Mouse (Mus musculus) embryonic facial prominence, embryonic 11.5 days (tissue): ENCODE results near the gene Rpl39. TPM values are rescaled to one million over a fixed set of nuclear protein-coding genes. Genes with fewer than 3 reads are reported as not detected.

ENCODE experiments used
- ATAC-seq: fragments of 200-750 bp; cut with Nextera tagmentation; replicated peaks from 2 replicates; pipeline ENCODE4 v1.8.0; 2017; ENCODE audit warnings: low read depth; ENCODE audit not compliant: insufficient number of reproducible peaks, low FRiP score, low TSS enrichment
- DNase-seq: peaks from one replicate; pipeline ENCODE4 v3.0.0-alpha.2; 2015; ENCODE audit warnings: low spot score
- H3K27ac ChIP-seq: fragments of 300-500 bp; sonication (generic); replicated peaks from 2 replicates; pipeline ENCODE4 v1.5.1; 2014; ENCODE audit warnings: mild to moderate bottlenecking, low read depth, low read length, control low read depth
- H3K27me3 ChIP-seq: fragments of 300-500 bp; sonication (generic); 2 replicates; pipeline ENCODE4 v1.6.1; 2014; ENCODE audit warnings: mild to moderate bottlenecking, low read length, moderate library complexity, mixed read lengths; ENCODE audit not compliant: control insufficient read depth, insufficient read depth
- H3K36me3 ChIP-seq: fragments of 300-500 bp; sonication (generic); replicated peaks from 2 replicates; pipeline ENCODE4 v1.6.1; 2014; ENCODE audit warnings: low read depth, mild to moderate bottlenecking, low read length, moderate library complexity, mixed read lengths; ENCODE audit not compliant: control insufficient read depth, insufficient read depth
- H3K4me1 ChIP-seq: fragments of 300-500 bp; sonication (generic); 2 replicates; pipeline ENCODE4 v1.6.1; 2014; ENCODE audit warnings: low read length, mixed read lengths; ENCODE audit not compliant: control insufficient read depth, insufficient read depth
- H3K4me2 ChIP-seq: fragments of 300-500 bp; sonication (generic); 2 replicates; pipeline ENCODE4 v1.6.1; 2014; ENCODE audit warnings: low read depth, mild to moderate bottlenecking, control low read depth, low read length, moderate library complexity
- H3K4me3 ChIP-seq: fragments of 300-500 bp; sonication (generic); 2 replicates; pipeline ENCODE4 v1.5.1; 2014; ENCODE audit warnings: low read depth, low read length, control low read depth
- H3K9ac ChIP-seq: fragments of 300-500 bp; sonication (generic); replicated peaks from 2 replicates; pipeline ENCODE4 v1.6.1; 2014; ENCODE audit warnings: mild to moderate bottlenecking, control low read depth, low read length
- H3K9me3 ChIP-seq: fragments of 300-500 bp; sonication (generic); replicated peaks from 2 replicates; pipeline ENCODE4 v1.6.1; 2016; ENCODE audit warnings: mild to moderate bottlenecking, low read length, inconsistent platforms, mixed read lengths; ENCODE audit not compliant: control insufficient read depth
- WGBS: fragments of 180-500 bp; shearing (Covaris S2); extraction: QIAGEN DNeasy Blood & Tissue Kit; methylation state at CpG from one replicate; pipeline ENCODE4 v1.1.7; 2014; 5-methylcytosine and 5-hydroxymethylcytosine counted together
- polyA plus RNA-seq: library from polyadenylated mRNA; unstranded; fragments of >200 nt; fragmentation: Nextera tagmentation; extraction: Ambion mirVana; gene quantifications from 2 replicates; pipeline ENCODE4 v1.2.1, GENCODE M21; 2014

Gene Rpl39
- polyA plus RNA-seq, 1 experiment from 2014 or later: 510 TPM

GRCm38 (mm10) chrX:37109526-37110192, 24.5 kb upstream of the Rpl39 start:
- H3K4me3 ChIP-seq: peak overlapping the region; percentile 50
- peak overlapping the region; percentile 61 for H3K9ac ChIP-seq
- peak overlapping the region; percentile 41 for H3K4me2 ChIP-seq
- H3K9me3 ChIP-seq: no peaks in the 10 kb centered on the region
- no peaks in the 10 kb centered on the region for H3K4me1 ChIP-seq
- H3K27me3 ChIP-seq: no peaks in the 10 kb centered on the region
- no peak for DNase-seq
- peak overlapping the region; percentile 59; the same call in 1 of the 2 replicates for H3K27ac ChIP-seq
- no peaks in the 10 kb centered on the region for H3K36me3 ChIP-seq
- 19% methylated on average over 27 of the region's 27 CpGs for WGBS
- ATAC-seq: peak; percentile 79

DNA sequence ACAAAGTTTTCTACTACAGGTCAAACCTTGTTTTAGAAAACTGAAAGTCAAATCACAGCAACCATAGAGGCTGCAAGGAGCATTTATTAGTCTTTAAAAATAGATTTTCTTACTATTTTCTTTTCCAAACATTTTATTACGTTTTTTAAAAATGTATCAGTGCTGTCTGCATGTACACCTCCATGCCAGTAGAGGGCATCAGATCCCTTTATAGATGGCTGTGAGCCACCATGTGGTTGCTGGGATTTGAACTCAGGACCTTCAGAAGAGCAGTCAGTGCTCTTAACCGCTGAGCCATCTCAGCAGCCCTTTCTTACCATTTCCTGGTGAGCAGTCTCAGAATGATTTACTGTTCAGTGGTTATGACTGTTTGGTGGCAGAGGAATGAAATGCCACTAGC, 18.6 kb upstream of the Rpl39 start:
- no peaks in the 10 kb centered on the region for H3K36me3 ChIP-seq

GRCm38 (mm10) chrX:37098681-37099080, 13.5 kb upstream of the Rpl39 start:
- H3K4me3 ChIP-seq: no peak overlapping the region
- WGBS: 91% methylated on average over 3 of the region's 3 CpGs
- H3K4me1 ChIP-seq: no peaks in the 10 kb centered on the region
- DNase-seq (no peak), ATAC-seq (no peak)
- H3K4me2 ChIP-seq: no peak overlapping the region
- no peaks in the 10 kb centered on the region for H3K9me3 ChIP-seq
- H3K9ac ChIP-seq: no peak overlapping the region
- H3K36me3 ChIP-seq: no peaks in the 10 kb centered on the region
- H3K27ac ChIP-seq: no peak overlapping the region
- no peaks in the 10 kb centered on the region for H3K27me3 ChIP-seq

More for the DNA sequence above, 18.6 kb upstream of the Rpl39 start:
- Histone ChIP-seq H3K9me3 (no peaks in the 10 kb centered on the region), H3K4me1 (no peaks in the 10 kb centered on the region), H3K27me3 (no peaks in the 10 kb centered on the region), H3K4me2 (no peak overlapping the region), H3K4me3 (no peak overlapping the region), H3K27ac (no peak overlapping the region), H3K9ac (no peak overlapping the region)
- DNase-seq (no peak), ATAC-seq (no peak)
- 71% methylated on average over 2 of the region's 2 CpGs for WGBS

DNA sequence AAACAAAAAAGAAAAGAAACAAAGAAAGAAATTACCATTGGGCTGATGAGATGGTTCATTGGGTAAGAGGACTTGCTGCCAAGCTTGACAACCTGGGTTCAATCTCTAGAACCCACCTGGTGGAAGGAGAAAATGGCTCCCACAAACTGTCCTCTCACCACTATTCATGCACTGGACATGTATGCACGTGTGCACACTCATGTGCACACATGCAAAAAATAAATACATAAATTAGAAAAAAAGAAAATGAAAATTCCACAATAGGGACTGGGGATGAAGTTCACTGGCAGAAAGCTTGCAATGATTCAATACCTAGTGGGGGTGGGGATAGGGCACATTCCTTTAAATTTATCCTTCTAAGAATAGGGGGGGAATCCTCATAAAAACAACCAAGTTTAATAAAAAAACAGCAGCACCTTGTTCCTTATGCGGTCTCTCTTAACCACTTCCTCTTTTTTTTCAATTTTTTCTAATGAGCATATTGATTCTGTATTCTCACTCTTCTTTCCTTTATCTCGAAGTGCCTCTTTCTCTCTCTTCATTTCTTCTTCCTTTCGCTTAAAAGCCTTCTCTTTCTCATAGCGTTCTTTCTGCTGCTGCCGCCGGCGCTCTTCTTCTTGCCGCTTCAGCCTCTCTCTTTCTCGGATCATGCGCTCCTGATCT, 10.0 kb upstream of the Rpl39 start:
- no peaks in the 10 kb centered on the region for H3K36me3 ChIP-seq
- 92% methylated on average over 11 of the region's 11 CpGs for WGBS

GRCm38 (mm10) chrX:37091457-37091856, 6.3 kb upstream of the Rpl39 start:
- H3K27ac ChIP-seq: no peak overlapping the region
- H3K4me2 ChIP-seq: no peak overlapping the region
- no peak for DNase-seq
- H3K9me3 ChIP-seq: no peaks in the 10 kb centered on the region
- WGBS: 83% methylated on average over 3 of the region's 3 CpGs
- H3K9ac ChIP-seq: no peak overlapping the region
- H3K4me1 ChIP-seq: no peaks in the 10 kb centered on the region
- no peaks in the 10 kb centered on the region for H3K27me3 ChIP-seq
- H3K36me3 ChIP-seq: no peaks in the 10 kb centered on the region
- no peak for ATAC-seq
- no peak overlapping the region for H3K4me3 ChIP-seq

More for the DNA sequence above, 10.0 kb upstream of the Rpl39 start:
- Histone ChIP-seq H3K27ac (no peak overlapping the region), H3K9me3 (no peaks in the 10 kb centered on the region), H3K4me1 (no peaks in the 10 kb centered on the region), H3K4me3 (no peak overlapping the region), H3K27me3 (no peaks in the 10 kb centered on the region), H3K9ac (no peak overlapping the region), H3K4me2 (no peak overlapping the region)
- DNase-seq: no peak
- ATAC-seq: no peak

GRCm38 (mm10) chrX:37088778-37089177, 3.6 kb upstream of the Rpl39 start:
- H3K4me3 ChIP-seq: no peak overlapping the region
- 73% methylated on average over 1 of the region's 1 CpGs for WGBS
- H3K9me3 ChIP-seq: no peaks in the 10 kb centered on the region
- ATAC-seq: no peak
- no peaks in the 10 kb centered on the region for H3K36me3 ChIP-seq
- no peak for DNase-seq
- H3K4me2 ChIP-seq: no peak overlapping the region
- H3K27ac ChIP-seq: no peak overlapping the region
- no peaks in the 10 kb centered on the region for H3K4me1 ChIP-seq
- H3K27me3 ChIP-seq: no peaks in the 10 kb centered on the region
- H3K9ac ChIP-seq: no peak overlapping the region

- no peak; the same call in none of the 2 replicates for ATAC-seq
- Histone ChIP-seq H3K4me2 (peak overlapping the region; percentile 33; the same call in 1 of the 2 replicates), H3K4me3 (peak overlapping the region; percentile 57), H3K36me3 (no peaks in the 10 kb centered on the region), H3K27me3 (no peaks in the 10 kb centered on the region), H3K4me1 (no peaks in the 10 kb centered on the region), H3K9ac (peak overlapping the region; percentile 22; the same call in 1 of the 2 replicates), H3K27ac (no peak overlapping the region), H3K9me3 (no peaks in the 10 kb centered on the region)
- WGBS: 18% methylated on average over 9 of the region's 9 CpGs
- no peak for DNase-seq
These were observed 463 bp upstream of the Rpl39 start for GRCm38 (mm10) chrX:37085665-37086064.

- DNase-seq (peak; percentile 38), ATAC-seq (peak; percentile 17; the same call in 1 of the 2 replicates)
- H3K4me2 ChIP-seq: peak overlapping the region; percentile 62
- WGBS: 16% methylated on average over 19 of the region's 19 CpGs
- peak overlapping the region; percentile 57 for H3K4me3 ChIP-seq
- H3K9ac ChIP-seq: peak overlapping the region; percentile 80
- no peaks in the 10 kb centered on the region for H3K27me3 ChIP-seq
- no peaks in the 10 kb centered on the region for H3K4me1 ChIP-seq
- H3K36me3 ChIP-seq: no peaks in the 10 kb centered on the region
- peak overlapping the region; percentile 10 for H3K27ac ChIP-seq
- H3K9me3 ChIP-seq: no peaks in the 10 kb centered on the region
These were observed 780 bp downstream of the Rpl39 start for GRCm38 (mm10) chrX:37084318-37084926.
